In the genomic region with DNA sequence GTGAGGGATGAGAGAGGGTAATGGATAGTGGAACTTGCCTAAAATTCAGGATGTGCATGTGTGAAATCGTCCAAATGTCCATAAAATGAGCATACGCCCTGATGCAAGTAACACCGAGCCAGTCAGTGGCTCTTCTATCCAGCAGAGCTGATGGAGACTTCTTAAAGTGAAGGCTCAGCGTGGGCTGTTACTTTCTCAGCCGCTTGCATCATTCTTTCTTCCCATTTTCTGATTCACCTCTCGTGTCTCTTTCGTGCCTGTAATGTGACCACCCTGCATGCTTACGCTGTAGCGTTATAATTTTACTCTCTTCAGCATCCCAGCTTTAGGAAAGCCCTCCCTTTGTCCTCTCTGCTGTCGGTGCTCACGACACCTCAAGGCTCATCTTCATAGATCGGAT, we compare ENCODE assay signal across 29 mouse cellular contexts. TPM values are rescaled to one million over a fixed set of nuclear protein-coding genes. Genes with fewer than 3 reads are reported as not detected.
"Had no signal": no experiment of that assay in that cellular context is flagged by ENCODE, and none has a peak within 500 bp of the region (broad histone marks: within the 10 kb centered on the region; RNA-seq: fewer than 3 reads in every experiment).

No protein-coding gene starts in this region.

- H3K4me2 ChIP-seq: heart, embryonic 11.5 days; heart, embryonic 15.5 days; hindbrain, embryonic 14.5 days; limb, embryonic 13.5 days; limb, embryonic 15.5 days had no signal

- H3K36me3 ChIP-seq: heart, embryonic 13.5 days; heart, embryonic 15.5 days; intestine, embryonic 15.5 days; limb, embryonic 13.5 days; limb, embryonic 15.5 days had no signal

- H3K4me3 ChIP-seq: heart, embryonic 13.5 days; heart, embryonic 15.5 days; intestine, embryonic 15.5 days; layer of hippocampus, adult 2 months; left cerebral cortex, adult 2 months; limb, embryonic 13.5 days; limb, embryonic 15.5 days had no signal

- ATAC-seq: hindbrain, embryonic 16.5 days; inflammation-experienced regulatory T-cells, adult 6 months; intestine, embryonic 15.5 days; intestine, postnatal 0 days had no signal

- H3K27ac ChIP-seq: hindbrain, embryonic 14.5 days; layer of hippocampus, adult 2 months; left cerebral cortex, adult 2 months had no signal

- H3K9me3 ChIP-seq: heart, embryonic 13.5 days; heart, embryonic 15.5 days; intestine, embryonic 15.5 days; limb, embryonic 13.5 days; limb, embryonic 15.5 days had no signal

- H3K27me3 ChIP-seq: heart, embryonic 15.5 days; intestine, embryonic 15.5 days; limb, embryonic 13.5 days; limb, embryonic 15.5 days had no signal

- H3K9ac ChIP-seq: heart, embryonic 13.5 days; heart, embryonic 15.5 days; hindbrain, embryonic 14.5 days; intestine, embryonic 15.5 days; limb, embryonic 13.5 days; limb, embryonic 15.5 days had no signal

- DNase-seq: gastrocnemius, postnatal 10 days; gastrocnemius, postnatal 25 days; heart, postnatal 36 days; kidney, adult 18-20 months; kidney, adult 8-10 months; kidney, postnatal 25 days; kidney, postnatal 4 days had no signal

RNA-seq across cellular contexts. Expression of a gene that starts 0.5 kb away (rescaled TPM):
- total RNA-seq: hematopoietic stem cell, adult 5-6 weeks had no signal

RNA-seq across cellular contexts. Expression of a gene that starts 3.2 kb away (rescaled TPM):
- total RNA-seq: layer of hippocampus, adult 2 months; layer of hippocampus, postnatal 10 days; layer of hippocampus, postnatal 25 days; left cerebral cortex, adult 2 months; left cerebral cortex, postnatal 14 days; left cerebral cortex, postnatal 36 days had no signal
- polyA plus RNA-seq: heart, embryonic 11.5 days; heart, embryonic 13.5 days; heart, embryonic 15.5 days; hindbrain, embryonic 11.5 days; hindbrain, embryonic 14.5 days; hindbrain, embryonic 16.5 days; intestine, embryonic 15.5 days; kidney, embryonic 14.5 days; kidney, embryonic 16.5 days; limb, embryonic 11.5 days had no signal

RNA-seq across cellular contexts. Expression of a gene that starts 17.6 kb away (rescaled TPM):
- total RNA-seq: gastrocnemius, adult 2 months; gastrocnemius, postnatal 25 days; layer of hippocampus, adult 2 months; layer of hippocampus, postnatal 10 days; layer of hippocampus, postnatal 25 days; left cerebral cortex, adult 2 months; left cerebral cortex, postnatal 14 days had no signal
